Mouse (Mus musculus): ENCODE data around the gene Gm42420. TPM values are rescaled to one million over a fixed set of nuclear protein-coding genes. Genes with fewer than 3 reads are reported as not detected.
A peak's percentile ranks its signal among the peaks of the same experiment; 100 is the strongest.

The Gm42420 gene
- total RNA-seq, 2 experiments from 2014 or later, result 2.4 TPM; not detected in 1

GRCm38 (mm10) chr6:39570426-39570825, 15.1 kb upstream of the Gm42420 start:
- DNase-seq (ENCODE audit: low spot score in 2 of 2), result no peak

- DNase-seq (ENCODE audit: low spot score in 2 of 2), result peak; percentile 52 to 58
Measured at GRCm38 (mm10) chr6:39573791-39574554, 11.6 kb upstream of the Gm42420 start, which contains the start of gene Adck2. Gene Adck2, plus strand, starts transcription at chr6:39573873.

DNA sequence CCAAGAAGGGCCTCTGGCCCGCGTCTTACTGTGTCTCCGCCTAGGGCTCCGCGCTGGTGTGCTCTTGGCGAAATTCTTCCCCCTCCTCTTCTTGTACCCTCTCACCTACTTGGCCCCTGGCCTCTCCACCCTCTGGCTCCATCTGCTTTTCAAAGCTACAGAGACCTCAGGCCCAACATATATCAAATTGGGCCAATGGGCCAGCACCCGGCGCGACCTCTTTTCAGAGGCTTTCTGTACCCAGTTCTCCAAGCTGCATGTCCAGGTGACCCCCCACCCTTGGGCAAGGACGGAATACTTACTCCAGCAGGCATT, 11.0 kb upstream of the Gm42420 start:
- peak in 1 of 2 experiments; percentile 12 for DNase-seq (ENCODE audit: low spot score in 2 of 2)

- DNase-seq (ENCODE audit: low spot score in 2 of 2), result no peak
Measured at GRCm38 (mm10) chr6:39574951-39575350, 10.6 kb upstream of the Gm42420 start.

GRCm38 (mm10) chr6:39579552-39579951, 6.0 kb upstream of the Gm42420 start:
- no peak for DNase-seq (ENCODE audit: low spot score in 2 of 2)

DNA sequence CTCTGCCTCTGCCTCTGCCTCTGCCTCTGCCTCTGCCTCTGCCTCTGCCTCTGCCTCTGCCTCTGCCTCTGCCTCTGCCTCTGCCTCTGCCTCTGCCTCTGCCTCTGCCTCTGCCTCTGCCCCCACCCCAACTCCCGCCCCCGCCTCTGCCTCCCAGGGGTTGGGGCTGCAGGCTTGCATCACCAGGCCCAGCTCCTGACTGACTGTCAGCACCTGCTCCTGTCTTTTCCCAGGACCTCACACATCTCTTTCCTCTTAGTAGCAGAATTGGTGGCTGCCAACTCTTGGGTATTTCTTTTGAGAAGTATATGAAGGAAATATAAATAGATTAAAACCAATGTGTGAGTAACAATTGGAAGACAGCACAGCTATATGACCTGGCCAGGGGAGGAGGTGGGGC, 5.0 kb upstream of the Gm42420 start:
- no peak for DNase-seq (ENCODE audit: low spot score in 2 of 2)

DNA sequence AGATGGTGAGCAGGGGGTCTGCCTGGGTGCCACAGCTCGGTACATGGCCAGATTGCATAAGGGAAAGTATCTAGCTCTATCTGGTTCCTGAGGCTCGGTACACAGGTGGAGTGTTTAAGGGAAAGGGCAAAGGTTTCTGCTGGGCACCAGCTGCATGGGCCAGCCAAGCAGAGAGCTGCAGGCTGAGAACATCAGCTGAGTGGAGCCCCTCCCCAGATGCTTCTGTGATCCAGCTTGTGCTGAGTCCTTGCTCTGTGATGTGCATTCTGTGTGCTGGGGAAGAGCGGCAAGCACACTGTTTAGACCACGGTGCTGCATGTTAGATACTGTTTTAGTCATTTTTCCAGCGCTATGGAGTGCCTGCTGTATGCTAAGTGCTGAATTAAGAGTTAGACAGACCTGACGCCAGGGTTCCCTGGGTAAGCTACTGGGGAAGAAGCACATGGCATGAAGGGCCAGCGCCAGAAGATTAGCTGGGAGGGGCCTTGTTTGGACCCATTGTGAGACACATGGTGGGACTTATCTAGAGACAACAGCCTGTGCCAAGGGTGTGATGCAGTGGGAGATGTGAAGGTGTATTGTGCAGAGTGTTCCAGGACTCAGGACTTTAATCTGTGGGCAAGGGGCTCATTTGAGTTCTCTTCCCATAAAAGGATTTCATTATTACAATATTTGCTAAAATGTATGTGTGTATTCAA, 4.3 kb upstream of the Gm42420 start:
- no peak for DNase-seq (ENCODE audit: low spot score in 2 of 2)

GRCm38 (mm10) chr6:39591481-39591880, 5.9 kb downstream of the Gm42420 start:
- no peak for DNase-seq (ENCODE audit: low spot score in 2 of 2)

DNA sequence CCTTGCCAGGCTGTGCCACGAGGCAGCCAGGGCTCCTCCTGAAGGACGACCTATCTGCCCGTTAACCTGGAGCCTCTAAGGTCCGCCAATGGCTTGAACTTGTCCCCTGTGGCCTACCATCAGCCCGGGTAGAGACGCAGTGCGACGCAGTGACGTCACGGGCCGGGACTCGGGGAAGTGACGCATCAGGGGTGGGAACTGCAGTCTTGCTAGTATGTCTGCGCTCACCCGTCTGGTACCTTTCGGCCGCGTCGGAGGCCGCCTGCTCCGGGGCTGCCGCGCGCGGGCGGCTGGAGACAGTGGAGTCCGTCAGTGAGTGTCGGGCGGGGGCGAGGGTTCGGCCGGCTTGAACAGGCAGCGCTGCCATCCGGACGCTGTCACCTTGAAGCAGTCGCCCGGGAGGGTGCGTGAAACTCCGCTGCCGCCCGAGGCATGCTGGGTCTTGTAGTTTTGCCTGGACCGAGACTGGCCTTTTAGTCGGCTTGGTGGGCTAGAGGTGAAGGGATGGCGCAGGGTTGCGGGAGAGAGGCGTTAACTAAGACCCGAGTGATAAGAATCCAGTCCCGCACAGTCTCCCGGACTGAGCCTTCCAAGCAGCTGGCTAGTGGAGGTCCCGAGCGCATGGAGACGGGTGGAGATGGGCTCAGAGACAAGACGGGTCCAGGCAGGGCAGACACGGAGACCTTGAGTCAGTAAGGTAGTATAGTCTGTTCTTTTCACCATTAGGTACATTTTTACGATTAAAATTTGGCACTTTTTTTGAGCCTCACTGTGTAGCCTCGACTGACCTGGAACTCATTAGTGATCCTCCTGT, 7.1 kb downstream of the Gm42420 start, which contains the start of gene Ndufb2:
Gene Ndufb2 (plus strand): TSS at position 174 of the 814 bp plus-strand sequence.
- peak; percentile 77 to 85 for DNase-seq (ENCODE audit: low spot score in 2 of 2)

GRCm38 (mm10) chr6:39600851-39601250, 15.3 kb downstream of the Gm42420 start:
- no peak for DNase-seq (ENCODE audit: low spot score in 2 of 2)

DNA sequence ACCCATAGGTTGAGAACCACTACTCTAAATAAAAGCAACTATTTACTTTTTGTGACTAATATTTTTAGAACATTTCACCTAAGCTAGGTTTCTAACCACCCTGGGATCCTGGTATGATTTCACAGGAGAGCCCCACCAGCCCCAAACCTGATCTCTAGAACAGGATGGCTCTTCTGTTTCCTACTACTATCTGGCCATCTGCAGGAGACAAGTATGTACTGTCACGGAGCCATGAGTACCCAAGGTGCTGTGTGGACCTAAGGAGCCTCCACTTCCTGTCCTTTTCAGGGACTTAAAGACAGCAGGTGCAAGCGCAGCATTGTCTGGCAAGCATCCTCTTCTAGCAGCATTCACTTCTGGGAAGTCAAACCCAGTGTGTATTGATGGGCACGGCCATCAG, 16.3 kb downstream of the Gm42420 start:
- no peak for DNase-seq (ENCODE audit: low spot score in 2 of 2)

DNA sequence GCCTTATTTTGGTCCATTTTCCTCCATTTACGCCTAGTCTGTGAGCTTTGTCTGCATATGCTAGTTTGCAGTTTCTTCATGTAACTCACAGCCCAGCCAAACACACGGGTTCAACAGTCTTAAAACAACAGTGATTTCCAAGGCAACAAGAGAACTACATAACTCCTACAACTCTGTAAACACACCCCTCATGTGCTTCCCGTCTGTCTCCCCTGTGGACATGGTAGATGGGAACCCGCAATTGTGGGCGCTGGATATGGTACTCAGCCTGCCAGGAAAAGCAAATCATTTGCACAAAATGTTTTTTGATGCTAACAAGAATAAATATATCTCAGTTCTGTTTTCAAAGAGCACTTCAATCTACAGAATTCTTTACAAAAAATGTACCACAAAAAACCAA, 19.0 kb downstream of the Gm42420 start:
- DNase-seq (ENCODE audit: low spot score in 2 of 2), result no peak

DNA sequence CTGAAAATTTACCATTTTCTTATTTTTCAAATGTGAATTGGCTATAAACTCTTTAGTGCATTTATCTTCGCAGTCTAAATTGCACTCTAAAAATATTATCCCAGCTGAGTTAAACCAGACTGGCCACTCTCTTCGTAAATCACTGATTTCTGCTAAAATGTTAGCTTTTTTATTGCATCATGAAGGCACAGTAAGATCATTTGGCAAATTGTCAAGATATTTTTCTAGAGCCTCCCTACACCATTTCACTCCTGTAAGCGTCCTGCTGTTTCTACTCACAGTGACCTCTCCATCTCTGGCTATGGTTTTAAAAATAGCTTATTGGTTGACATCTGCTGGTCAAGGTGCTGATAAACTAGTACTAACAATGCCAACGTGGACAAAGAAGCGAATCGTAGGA, 20.5 kb downstream of the Gm42420 start:
- DNase-seq (ENCODE audit: low spot score in 2 of 2), result no peak

GRCm38 (mm10) chr6:39606862-39607261, 21.3 kb downstream of the Gm42420 start:
- no peak for DNase-seq (ENCODE audit: low spot score in 2 of 2)

GRCm38 (mm10) chr6:39607365-39607764, 21.8 kb downstream of the Gm42420 start:
- no peak for DNase-seq (ENCODE audit: low spot score in 2 of 2)

DNA sequence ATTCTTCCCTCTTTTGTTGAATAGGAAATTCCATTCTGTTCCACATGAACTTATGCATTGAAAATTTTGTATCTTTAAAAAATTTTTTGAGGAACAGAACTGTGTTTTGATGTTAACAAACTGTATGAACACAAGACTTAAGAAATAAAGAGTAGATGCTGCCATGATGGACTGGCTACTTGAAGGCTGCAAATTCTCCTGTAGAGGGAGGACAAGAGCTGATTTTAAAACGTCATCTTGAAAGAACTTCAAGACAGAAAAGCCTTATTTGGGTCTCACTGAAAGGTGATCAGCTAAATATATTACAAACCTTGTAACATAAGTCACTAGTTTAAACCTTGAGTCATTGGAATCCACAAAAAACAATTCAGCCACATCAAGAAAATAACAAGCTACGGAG, 24.7 kb downstream of the Gm42420 start:
- DNase-seq (ENCODE audit: low spot score in 2 of 2), result no peak

- DNase-seq (ENCODE audit: low spot score in 2 of 2), result no peak
Measured at GRCm38 (mm10) chr6:39611296-39611695, 25.7 kb downstream of the Gm42420 start.

Other genes with a start within 250 kb of the Gm42420 start
- gene Slc37a3, start 208.1 kb upstream of the Gm42420 start, total RNA-seq (2021), result 10 to 100 TPM; 44.4 to 58.7 TPM
- gene Rab19, start 204.6 kb upstream of the Gm42420 start, total RNA-seq (2021), result 1 to 10 TPM; 2.4 TPM
- gene Mkrn1, start 165.3 kb upstream of the Gm42420 start, total RNA-seq (2021), result 100 to 1,000 TPM in 1 of 2 experiments, 10 to 100 TPM in 1; 98.8 to 106 TPM
- 10 to 100 TPM; 33.5 TPM for gene Dennd2a, start 27.9 kb upstream of the Gm42420 start, total RNA-seq (2021)
- 10 to 100 TPM; 31.4 to 32.8 TPM for gene Adck2, start 11.9 kb upstream of the Gm42420 start, total RNA-seq (2021)
- 100 to 1,000 TPM; 140 to 145 TPM for gene Ndufb2, start 6.8 kb downstream of the Gm42420 start, total RNA-seq (2021)
- 10 to 100 TPM; 43.2 to 46.1 TPM for gene Braf, start 139.7 kb downstream of the Gm42420 start, total RNA-seq (2021)
- gene Mrps33, start 225.2 kb downstream of the Gm42420 start, total RNA-seq (2021), result 10 to 100 TPM; 79.3 to 84.0 TPM